In the genomic region with DNA sequence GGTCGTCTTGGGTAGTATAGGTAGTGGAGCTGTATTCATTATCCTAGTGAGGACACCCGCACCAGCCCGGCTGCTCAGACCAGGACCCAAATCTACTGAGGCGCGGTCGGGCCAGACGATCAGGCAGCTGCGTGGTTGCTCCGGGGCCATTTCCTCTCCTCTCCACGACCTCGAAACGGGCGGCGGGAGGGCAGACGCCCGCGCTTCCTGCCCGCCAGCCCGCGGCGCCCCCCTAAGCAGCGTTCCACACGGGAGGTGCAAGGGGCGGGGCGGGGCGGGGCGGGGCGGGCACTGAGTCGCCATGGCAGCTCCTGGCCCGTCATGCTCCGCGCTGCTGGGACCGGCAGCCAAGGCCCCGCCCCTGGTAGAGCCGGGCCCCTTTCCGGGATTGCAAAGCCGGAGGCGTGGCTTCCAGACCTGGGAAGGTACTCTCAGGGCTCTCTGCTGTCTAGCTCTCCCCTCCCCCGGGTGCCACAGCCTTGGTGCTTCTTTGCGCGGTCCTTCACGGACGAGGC, we compare ENCODE assay signal across 1 mouse cellular context.
TF ChIP-seq lines count a peak whose summit lies in the region.

No protein-coding gene starts in this region.

TF ChIP-seq in MEL, 35 proteins besides CTCF, POLR2A, EP300 and RAD21 (continued from another document):
- TF ChIP-seq HCFC1 (IDR thresholded peaks at IDR 0.05; ENCODE audit: low read depth, low read length) (peak; percentile 64), MAX (IDR thresholded peaks at IDR 0.05; ENCODE audit: low read length) (0 out of 2 replicates have a peak, but pooled peaks have one; percentile 31), ZKSCAN1 (IDR thresholded peaks at IDR 0.05; ENCODE audit: low read depth, low read length) (no peak), GATA1 (IDR thresholded peaks at IDR 0.05; ENCODE audit: low read depth, low read length) (no peak), MYB (IDR thresholded peaks at IDR 0.05; ENCODE audit: low read depth, low read length) (0 out of 2 replicates have a peak, but pooled peaks have one; percentile 1), KAT2A (conservative IDR thresholded peaks at IDR 0.05; ENCODE audit: low read depth, low read length) (no peak), ETS1 (IDR thresholded peaks at IDR 0.05; ENCODE audit: low read depth, low read length) (peak; percentile 38; the same call in 1 of the 2 replicates), TCF12 (IDR thresholded peaks at IDR 0.05; ENCODE audit: low read depth, low read length) (no peak), POLR2AphosphoS5 (IDR thresholded peaks at IDR 0.05; ENCODE audit: borderline replicate concordance, low read depth, low read length) (no peak), NELFE (IDR thresholded peaks at IDR 0.05; ENCODE audit: low read depth, low read length) (peak; percentile 60), TAL1 (IDR thresholded peaks at IDR 0.05; ENCODE audit: low read length) (no peak), ZMIZ1 (IDR thresholded peaks at IDR 0.05; ENCODE audit: low read depth, low read length) (peak; percentile 28; the same call in 1 of the 2 replicates), CHD1 (IDR thresholded peaks at IDR 0.05; ENCODE audit: low read depth, low read length) (no peak; the same call in 1 of the 2 replicates), TBP (IDR thresholded peaks at IDR 0.05; ENCODE audit: low read depth, low read length) (no peak), SIN3A (IDR thresholded peaks at IDR 0.05; ENCODE audit: low read length) (no peak; the same call in 1 of the 2 replicates), UBTF (IDR thresholded peaks at IDR 0.05; ENCODE audit: borderline replicate concordance, insufficient read depth, low read depth, low read length) (0 out of 2 replicates have a peak, but pooled peaks have one; percentile 14), MAFK (IDR thresholded peaks at IDR 0.05; ENCODE audit: borderline replicate concordance, low read depth, low read length) (no peak)
TF ChIP-seq in MEL: peak in this region for 11.
